Mouse (Mus musculus): ENCODE data around the gene Ube2t. TPM values are rescaled to one million over a fixed set of nuclear protein-coding genes. Genes with fewer than 3 reads are reported as not detected.

The Ube2t gene
- total and polyA plus RNA-seq, 3 experiments, result 3.2 to 5.9 (median 5.9) TPM

DNA sequence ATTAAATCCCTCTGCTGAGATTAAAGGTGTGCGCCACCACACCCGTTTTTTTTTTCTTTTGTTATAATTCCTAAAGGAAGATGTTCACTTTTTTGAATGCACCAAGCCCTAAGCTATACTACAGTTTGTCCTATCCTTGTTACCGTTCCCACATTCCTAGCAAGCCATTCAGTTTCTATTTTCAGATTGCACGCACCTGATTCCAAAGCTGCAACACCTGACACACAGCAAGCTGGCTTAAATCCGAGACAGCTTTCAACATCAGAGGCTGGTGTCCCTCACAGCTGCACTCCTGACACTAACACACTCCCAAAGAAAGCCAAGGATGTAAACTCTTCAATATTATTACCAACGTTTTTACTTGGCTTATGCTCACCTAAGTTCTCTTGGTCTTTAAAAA, 26.0 kb upstream of the Ube2t start:
- peak; percentile 72; the same call in 1 of the 2 replicates for TF ChIP-seq EP300 (IDR thresholded peaks at IDR 0.05; ENCODE audit: insufficient read depth, low read depth, low read length)
- no peak for TF ChIP-seq POLR2A (IDR thresholded peaks at IDR 0.05; ENCODE audit: insufficient read depth, low read depth, low read length)
- Histone ChIP-seq H3K36me3 (ENCODE audit: control insufficient read depth, insufficient read depth, low read length) (peaks cover 9% of the 10 kb centered on the region), H3K27me3 (ENCODE audit: control insufficient read depth, insufficient read depth, low read length) (no peaks in the 10 kb centered on the region), H3K4me1 (ENCODE audit: control insufficient read depth, insufficient read depth, low read length) (peaks cover 12% of the 10 kb centered on the region), H3K27ac (peak overlapping the region; percentile 77), H3K4me3 (no peak overlapping the region), H3K79me2 (replicated peaks; ENCODE audit: control insufficient read depth, insufficient read depth, low read length) (peaks cover 7% of the 10 kb centered on the region), H3K9ac (ENCODE audit: low read depth, low read length) (no peak overlapping the region)
- WGBS, result 71% methylated on average over 6 of the region's 6 CpGs
- intact Hi-C loops (cut with DNase I), result no loop called here
- peak in 1 of 2 experiments; percentile 41 for DNase-seq

- Histone ChIP-seq H3K4me3 (no peak overlapping the region), H3K9ac (ENCODE audit: low read depth, low read length) (no peak overlapping the region), H3K27ac (peak overlapping the region; percentile 13; the same call in 1 of the 2 replicates), H3K4me1 (ENCODE audit: control insufficient read depth, insufficient read depth, low read length) (peaks cover 8% of the 10 kb centered on the region), H3K36me3 (ENCODE audit: control insufficient read depth, insufficient read depth, low read length) (peaks cover 9% of the 10 kb centered on the region), H3K27me3 (ENCODE audit: control insufficient read depth, insufficient read depth, low read length) (no peaks in the 10 kb centered on the region), H3K79me2 (replicated peaks; ENCODE audit: control insufficient read depth, insufficient read depth, low read length) (peaks cover 8% of the 10 kb centered on the region)
- no peak for DNase-seq
- TF ChIP-seq POLR2A (IDR thresholded peaks at IDR 0.05; ENCODE audit: insufficient read depth, low read depth, low read length) (no peak), EP300 (IDR thresholded peaks at IDR 0.05; ENCODE audit: insufficient read depth, low read depth, low read length) (no peak), CTCF (IDR thresholded peaks at IDR 0.05) (no peak)
- WGBS, result 82% methylated on average over 1 of the region's 1 CpGs
- intact Hi-C loops (cut with DNase I), result no loop called here
Measured at GRCm38 (mm10) chr1:134938233-134938632, 24.1 kb upstream of the Ube2t start.

- H3K79me2 ChIP-seq (replicated peaks; ENCODE audit: control insufficient read depth, insufficient read depth, low read length), result peaks cover 8% of the 10 kb centered on the region
- peaks cover 9% of the 10 kb centered on the region for H3K36me3 ChIP-seq (ENCODE audit: control insufficient read depth, insufficient read depth, low read length)
- no peak overlapping the region for H3K9ac ChIP-seq (ENCODE audit: low read depth, low read length)
- no peak overlapping the region for H3K4me3 ChIP-seq
- H3K27ac ChIP-seq, result no peak overlapping the region; the same call in 1 of the 2 replicates
- no peak for DNase-seq
- H3K4me1 ChIP-seq (ENCODE audit: control insufficient read depth, insufficient read depth, low read length), result peaks cover 6% of the 10 kb centered on the region
- TF ChIP-seq EP300 (IDR thresholded peaks at IDR 0.05; ENCODE audit: insufficient read depth, low read depth, low read length) (no peak), POLR2A (IDR thresholded peaks at IDR 0.05; ENCODE audit: insufficient read depth, low read depth, low read length) (no peak), CTCF (IDR thresholded peaks at IDR 0.05) (no peak)
- intact Hi-C loops (cut with DNase I), result no loop called here
- WGBS, result 75% methylated on average over 4 of the region's 4 CpGs
- no peaks in the 10 kb centered on the region for H3K27me3 ChIP-seq (ENCODE audit: control insufficient read depth, insufficient read depth, low read length)
Measured at GRCm38 (mm10) chr1:134940863-134941262, 21.5 kb upstream of the Ube2t start.

DNA sequence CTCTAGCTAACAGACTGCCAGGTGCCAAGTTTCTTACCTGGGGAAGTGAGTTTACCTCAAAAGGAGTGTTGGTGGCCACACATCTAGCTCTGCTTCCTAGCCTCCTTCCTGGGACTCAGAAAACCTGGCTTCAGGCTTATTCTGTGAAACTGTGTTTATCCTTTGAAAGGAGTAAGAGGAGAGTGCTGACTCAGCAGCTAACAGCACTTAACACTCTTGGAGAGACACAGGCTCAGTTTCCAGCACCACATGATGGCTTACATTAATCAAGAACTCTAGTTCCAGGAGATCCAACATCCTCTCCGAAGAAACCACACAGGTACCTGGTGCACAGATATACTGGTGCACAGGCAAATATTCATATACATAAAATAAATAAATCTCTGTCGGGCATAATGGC, 19.5 kb upstream of the Ube2t start:
- Histone ChIP-seq H3K4me1 (ENCODE audit: control insufficient read depth, insufficient read depth, low read length) (peaks cover 6% of the 10 kb centered on the region), H3K27me3 (ENCODE audit: control insufficient read depth, insufficient read depth, low read length) (no peaks in the 10 kb centered on the region), H3K27ac (no peak overlapping the region), H3K36me3 (ENCODE audit: control insufficient read depth, insufficient read depth, low read length) (peaks cover 7% of the 10 kb centered on the region; the same call in 1 of the 2 replicates), H3K9ac (ENCODE audit: low read depth, low read length) (no peak overlapping the region), H3K79me2 (replicated peaks; ENCODE audit: control insufficient read depth, insufficient read depth, low read length) (peaks cover 10% of the 10 kb centered on the region), H3K4me3 (no peak overlapping the region)
- intact Hi-C loops (cut with DNase I), result no loop called here
- DNase-seq, result no peak
- 92% methylated on average over 2 of the region's 2 CpGs for WGBS
- no peak for TF ChIP-seq EP300 (IDR thresholded peaks at IDR 0.05; ENCODE audit: insufficient read depth, low read depth, low read length)
- TF ChIP-seq CTCF (IDR thresholded peaks at IDR 0.05), result no peak
- TF ChIP-seq POLR2A (IDR thresholded peaks at IDR 0.05; ENCODE audit: insufficient read depth, low read depth, low read length), result no peak

DNA sequence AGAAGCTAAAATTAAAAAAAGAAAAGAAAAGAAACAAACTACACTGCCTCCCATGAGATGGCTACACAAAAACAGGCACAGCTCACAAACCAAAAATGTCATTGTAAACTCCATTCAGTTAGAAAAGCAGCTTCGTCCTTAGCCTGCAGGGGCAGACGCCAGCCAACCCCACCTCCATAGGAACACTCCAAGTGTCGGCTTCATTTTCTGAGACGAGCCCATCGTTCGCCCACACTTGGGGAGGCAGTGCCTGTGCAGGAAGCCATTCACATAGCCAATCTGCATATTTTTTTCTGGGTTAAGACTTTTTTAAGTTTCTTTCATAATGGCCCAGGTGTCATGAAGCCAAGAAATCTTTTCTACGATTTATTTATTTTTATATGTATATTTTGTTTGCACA, 14.8 kb upstream of the Ube2t start:
- Histone ChIP-seq H3K27ac (no peak overlapping the region), H3K27me3 (ENCODE audit: control insufficient read depth, insufficient read depth, low read length) (no peaks in the 10 kb centered on the region), H3K4me3 (no peak overlapping the region), H3K36me3 (ENCODE audit: control insufficient read depth, insufficient read depth, low read length) (peaks cover 10% of the 10 kb centered on the region), H3K9ac (ENCODE audit: low read depth, low read length) (no peak overlapping the region), H3K79me2 (replicated peaks; ENCODE audit: control insufficient read depth, insufficient read depth, low read length) (peaks cover 2% of the 10 kb centered on the region; the same call in 1 of the 2 replicates), H3K4me1 (ENCODE audit: control insufficient read depth, insufficient read depth, low read length) (no peaks in the 10 kb centered on the region; the same call in none of the 2 replicates)
- DNase-seq, result no peak
- TF ChIP-seq POLR2A (IDR thresholded peaks at IDR 0.05; ENCODE audit: insufficient read depth, low read depth, low read length), result no peak
- no peak for TF ChIP-seq CTCF (IDR thresholded peaks at IDR 0.05)
- no peak for TF ChIP-seq EP300 (IDR thresholded peaks at IDR 0.05; ENCODE audit: insufficient read depth, low read depth, low read length)
- intact Hi-C loops (cut with DNase I), result no loop called here
- 82% methylated on average over 7 of the region's 7 CpGs for WGBS

DNA sequence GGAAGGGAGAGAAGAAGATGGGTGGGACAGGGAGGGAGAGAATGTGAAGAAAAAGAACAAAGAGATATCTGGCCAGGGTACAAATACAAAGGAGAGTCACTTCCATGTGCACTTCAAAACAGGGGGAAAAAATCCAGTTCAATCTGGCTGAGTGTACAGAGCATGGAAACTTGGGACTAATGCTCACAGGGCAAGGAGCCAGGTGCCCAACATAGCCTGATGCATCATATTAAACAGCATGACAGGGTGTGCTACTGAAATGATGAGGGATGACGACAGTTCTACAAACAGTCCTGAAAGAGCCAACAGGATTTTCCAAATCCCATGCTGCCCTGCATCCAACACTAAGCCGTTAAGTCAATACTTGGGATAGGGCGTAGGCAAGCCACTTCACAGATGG, 12.4 kb upstream of the Ube2t start:
- H3K4me1 ChIP-seq (ENCODE audit: control insufficient read depth, insufficient read depth, low read length), result no peaks in the 10 kb centered on the region; the same call in none of the 2 replicates
- intact Hi-C loops (cut with DNase I), result no loop called here
- peaks cover 7% of the 10 kb centered on the region for H3K79me2 ChIP-seq (replicated peaks; ENCODE audit: control insufficient read depth, insufficient read depth, low read length)
- TF ChIP-seq EP300 (IDR thresholded peaks at IDR 0.05; ENCODE audit: insufficient read depth, low read depth, low read length), result no peak
- no peak for TF ChIP-seq POLR2A (IDR thresholded peaks at IDR 0.05; ENCODE audit: insufficient read depth, low read depth, low read length)
- TF ChIP-seq CTCF (IDR thresholded peaks at IDR 0.05), result no peak
- peak in 1 of 2 experiments; percentile 53 for DNase-seq
- H3K9ac ChIP-seq (ENCODE audit: low read depth, low read length), result no peak overlapping the region
- no peaks in the 10 kb centered on the region for H3K27me3 ChIP-seq (ENCODE audit: control insufficient read depth, insufficient read depth, low read length)
- 57% methylated on average over 3 of the region's 3 CpGs for WGBS
- H3K4me3 ChIP-seq, result no peak overlapping the region
- H3K27ac ChIP-seq, result peak overlapping the region; percentile 71
- H3K36me3 ChIP-seq (ENCODE audit: control insufficient read depth, insufficient read depth, low read length), result peaks cover 9% of the 10 kb centered on the region

Measured in heart, adult 2 months (tissue).